Mouse (Mus musculus) heart, postnatal 0 days (tissue): Measurements from ENCODE around the gene Serpinb6b. TPM values are rescaled to one million over a fixed set of nuclear protein-coding genes. Genes with fewer than 3 reads are reported as not detected.
A peak's percentile ranks its signal among the peaks of the same experiment; 100 is the strongest.

Source experiments
- ATAC-seq: fragments of 200-750 bp; cut with Nextera tagmentation; 2 replicates; pipeline ENCODE4 v1.8.0; 2017; ENCODE audit warnings: low read depth, moderate number of reproducible peaks, moderate library complexity; ENCODE audit not compliant: insufficient read depth
- DNase-seq: peaks from one replicate; pipeline ENCODE4 v3.0.0-alpha.2; 2016; ENCODE audit warnings: low spot score
- H3K27ac ChIP-seq: fragments of 300-500 bp; sonication (generic); 2 replicates; pipeline ENCODE4 v1.5.1; 2014; ENCODE audit warnings: low read depth, mild to moderate bottlenecking
- H3K27me3 ChIP-seq: fragments of 300-500 bp; sonication (generic); 2 replicates; pipeline ENCODE4 v1.6.1; 2014; ENCODE audit warnings: low read length, mixed read lengths; ENCODE audit not compliant: control insufficient read depth, insufficient read depth
- H3K36me3 ChIP-seq: fragments of 300-500 bp; sonication (generic); replicated peaks from 2 replicates; pipeline ENCODE4 v1.6.1; 2014; ENCODE audit warnings: low read length, mixed read lengths; ENCODE audit not compliant: control insufficient read depth, insufficient read depth
- H3K4me1 ChIP-seq: fragments of 300-500 bp; sonication (generic); 2 replicates; pipeline ENCODE4 v1.6.1; 2014; ENCODE audit warnings: antibody characterized with exemption; ENCODE audit not compliant: control insufficient read depth, insufficient read depth
- H3K4me2 ChIP-seq: fragments of 300-500 bp; sonication (generic); 2 replicates; pipeline ENCODE4 v1.6.1; 2014; ENCODE audit warnings: low read depth, mild to moderate bottlenecking, low read length, moderate library complexity
- H3K4me3 ChIP-seq: fragments of 300-500 bp; sonication (generic); 2 replicates; pipeline ENCODE4 v1.5.1; 2014; ENCODE audit warnings: low read depth, low read length
- H3K9ac ChIP-seq: fragments of 300-500 bp; sonication (generic); replicated peaks from 2 replicates; pipeline ENCODE4 v1.6.1; 2014; ENCODE audit warnings: low read depth, low read length, mixed read lengths
- H3K9me3 ChIP-seq: fragments of 300-500 bp; sonication (generic); replicated peaks from 2 replicates; pipeline ENCODE4 v1.6.1; 2016; ENCODE audit warnings: low read length; ENCODE audit not compliant: control insufficient read depth
- CTCF ChIP-seq: IDR thresholded peaks from 2 replicates; pipeline ENCODE4 v1.5.1; 2016; ENCODE audit warnings: antibody characterized with exemption, control low read depth, low read depth
- EP300 ChIP-seq: IDR thresholded peaks from 2 replicates; pipeline ENCODE4 v1.6.1; 2016; ENCODE audit warnings: antibody characterized with exemption, low read depth
- WGBS: fragments of 180-500 bp; shearing (Covaris S2); extraction: QIAGEN DNeasy Blood & Tissue Kit; methylation state at CpG from one replicate; pipeline ENCODE4 v1.1.7; 2014; 5-methylcytosine and 5-hydroxymethylcytosine counted together
- polyA plus RNA-seq: library from polyadenylated mRNA; unstranded; fragments of >200 nt; fragmentation: Nextera tagmentation; extraction: Ambion mirVana; gene quantifications from 2 replicates; pipeline ENCODE4 v1.2.1, GENCODE M21; 2015
- total RNA-seq: library from RNA; depleted of rRNA; stranded (reverse); fragments of >200 nt; gene quantifications from 2 replicates; pipeline ENCODE4 v1.2.3, GENCODE M21; 2014; ENCODE audit warnings: low replicate concordance

The Serpinb6b gene
- total and polyA plus RNA-seq, 2 experiments from 2014 or later = 23.4 to 66.6 TPM

DNA sequence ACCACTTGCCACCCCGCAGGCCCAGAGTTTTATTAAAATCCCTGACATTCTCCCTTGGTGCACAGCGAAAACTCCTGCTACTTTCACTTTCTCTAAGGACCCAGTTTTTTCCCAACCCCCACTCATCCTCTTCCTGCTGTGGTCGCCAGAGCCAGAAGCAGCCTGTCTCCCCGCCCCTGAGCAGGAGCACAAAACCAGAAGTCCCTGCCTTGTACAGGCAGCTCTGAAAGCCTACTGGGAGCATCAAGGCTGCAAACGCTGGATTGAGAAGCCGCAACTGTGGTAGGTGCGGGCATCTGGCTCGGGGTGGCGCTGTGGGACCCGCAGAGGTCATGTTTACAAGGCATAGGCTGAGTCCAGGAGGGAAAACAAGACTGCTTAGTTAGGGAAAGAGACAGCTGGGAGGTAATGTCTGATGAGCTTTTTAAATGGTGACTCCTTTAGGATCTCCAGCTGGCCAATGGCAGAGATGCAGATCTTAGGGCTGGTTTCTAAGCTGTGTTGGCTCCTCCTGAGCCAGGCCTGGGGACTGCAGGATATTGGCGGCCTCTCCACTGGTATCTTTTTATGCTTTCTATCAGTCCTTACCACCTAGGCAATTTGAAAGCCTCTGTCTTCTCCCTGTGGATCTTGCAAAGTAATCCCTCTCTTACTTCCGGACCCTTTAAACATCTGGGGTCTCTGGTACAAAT lies 39.6 kb downstream of the Serpinb6b start:
- 9% methylated on average over 12 of the region's 12 CpGs for WGBS
- H3K9me3 ChIP-seq = no peaks in the 10 kb centered on the region
- H3K4me1 ChIP-seq = peaks cover 6% of the 10 kb centered on the region; the same call in 1 of the 2 replicates
- H3K4me3 ChIP-seq = peak overlapping the region; percentile 41
- peak overlapping the region; percentile 68 for H3K4me2 ChIP-seq
- peak; percentile 91 for ATAC-seq
- peak overlapping the region; percentile 89 for H3K27ac ChIP-seq
- peak overlapping the region; percentile 49 for H3K9ac ChIP-seq
- peaks cover 10% of the 10 kb centered on the region for H3K36me3 ChIP-seq
- TF ChIP-seq EP300 (no peak), CTCF (peak; percentile 72)
- H3K27me3 ChIP-seq = no peaks in the 10 kb centered on the region
- peak; percentile 90 for DNase-seq

DNA sequence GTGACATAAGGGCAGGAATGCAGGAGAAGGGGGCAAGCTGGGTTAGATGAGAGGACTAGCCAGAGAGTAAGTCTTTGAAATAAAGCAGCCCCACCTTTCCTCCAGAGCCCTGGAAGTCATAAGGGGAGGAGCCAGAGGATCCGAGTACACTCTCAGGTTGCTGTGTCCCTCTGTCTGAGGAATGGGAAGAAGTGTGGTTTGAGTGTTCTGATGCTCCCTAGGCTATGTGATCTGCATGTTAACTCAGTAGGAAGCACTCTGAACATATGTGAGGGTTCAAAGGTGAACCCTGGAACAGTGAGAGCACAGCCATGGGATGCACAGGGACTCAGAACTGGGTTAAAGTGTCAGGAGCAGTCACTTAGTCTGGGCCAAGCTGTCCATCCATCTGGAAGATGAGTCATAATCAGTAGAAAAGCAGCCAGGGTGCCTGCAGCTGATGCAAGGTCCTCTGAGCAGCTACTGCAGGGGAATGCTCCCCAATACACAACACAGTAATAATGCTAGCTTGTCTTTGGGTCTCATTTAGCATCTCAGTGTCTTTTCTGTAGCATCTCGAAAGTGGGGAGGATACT lies 40.6 kb downstream of the Serpinb6b start:
- H3K4me3 ChIP-seq = no peak overlapping the region

DNA sequence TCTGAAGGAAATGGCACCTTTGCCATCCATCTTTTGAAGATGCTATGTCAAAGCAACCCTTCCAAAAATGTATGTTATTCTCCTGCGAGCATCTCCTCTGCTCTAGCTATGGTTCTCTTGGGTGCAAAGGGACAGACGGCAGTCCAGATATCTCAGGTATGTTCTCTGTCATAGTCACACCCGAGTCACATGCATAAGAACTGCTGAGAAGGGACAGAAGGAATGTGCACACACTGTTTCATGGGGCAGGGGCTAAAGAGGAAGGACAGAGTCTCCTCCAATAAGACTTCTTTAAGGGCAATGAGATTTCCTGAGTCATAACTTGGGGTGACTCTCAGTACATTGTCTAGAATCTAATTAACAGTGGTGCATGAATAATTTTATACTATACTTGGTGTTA lies 41.5 kb downstream of the Serpinb6b start:
- H3K9ac ChIP-seq = no peak overlapping the region
- H3K4me3 ChIP-seq = no peak overlapping the region
- TF ChIP-seq EP300 (no peak), CTCF (no peak)
- peaks cover 6% of the 10 kb centered on the region; the same call in 1 of the 2 replicates for H3K4me1 ChIP-seq
- ATAC-seq = no peak
- no peak overlapping the region for H3K27ac ChIP-seq
- H3K4me2 ChIP-seq = no peak overlapping the region
- peaks cover 19% of the 10 kb centered on the region for H3K36me3 ChIP-seq
- H3K9me3 ChIP-seq = no peaks in the 10 kb centered on the region
- H3K27me3 ChIP-seq = no peaks in the 10 kb centered on the region
- no peak for DNase-seq
- 48% methylated on average over 3 of the region's 3 CpGs for WGBS

More for the DNA sequence above, 40.6 kb downstream of the Serpinb6b start:
- DNase-seq (no peak), ATAC-seq (no peak)
- WGBS = 63% methylated on average over 2 of the region's 2 CpGs
- Histone ChIP-seq H3K9me3 (no peaks in the 10 kb centered on the region), H3K4me1 (peaks cover 6% of the 10 kb centered on the region; the same call in 1 of the 2 replicates), H3K27ac (no peak overlapping the region), H3K27me3 (no peaks in the 10 kb centered on the region), H3K9ac (no peak overlapping the region), H3K4me2 (peak overlapping the region; percentile 68), H3K36me3 (peaks cover 16% of the 10 kb centered on the region)
- TF ChIP-seq CTCF (no peak), EP300 (no peak)

DNA sequence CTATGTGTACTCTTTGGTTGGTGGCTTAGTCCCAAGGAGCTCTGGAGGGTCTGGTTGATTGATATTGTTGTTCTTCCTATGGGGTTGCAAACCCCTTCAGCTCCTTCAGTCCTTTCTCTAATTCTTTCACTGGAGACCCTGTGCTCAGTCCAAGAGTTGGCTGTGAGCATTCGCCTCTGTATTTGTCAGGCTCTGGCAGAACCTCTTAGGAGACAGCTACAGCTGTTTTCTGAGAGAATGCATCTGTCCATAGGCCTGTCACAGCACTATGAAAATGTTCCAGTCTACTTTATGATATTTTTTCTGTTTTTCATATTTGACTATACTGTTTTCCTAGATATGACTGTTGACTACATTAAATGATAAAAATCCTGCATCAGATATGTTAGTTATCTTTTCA lies 47.4 kb downstream of the Serpinb6b start:
- WGBS = 69% methylated on average over 1 of the region's 1 CpGs
- H3K9me3 ChIP-seq = no peaks in the 10 kb centered on the region
- H3K4me3 ChIP-seq = no peak overlapping the region
- H3K4me1 ChIP-seq = no peaks in the 10 kb centered on the region
- no peaks in the 10 kb centered on the region for H3K27me3 ChIP-seq
- H3K9ac ChIP-seq = no peak overlapping the region
- no peak for DNase-seq
- H3K27ac ChIP-seq = no peak overlapping the region
- no peak for TF ChIP-seq CTCF
- no peak for ATAC-seq
- H3K36me3 ChIP-seq = peaks cover 27% of the 10 kb centered on the region
- H3K4me2 ChIP-seq = no peak overlapping the region

DNA sequence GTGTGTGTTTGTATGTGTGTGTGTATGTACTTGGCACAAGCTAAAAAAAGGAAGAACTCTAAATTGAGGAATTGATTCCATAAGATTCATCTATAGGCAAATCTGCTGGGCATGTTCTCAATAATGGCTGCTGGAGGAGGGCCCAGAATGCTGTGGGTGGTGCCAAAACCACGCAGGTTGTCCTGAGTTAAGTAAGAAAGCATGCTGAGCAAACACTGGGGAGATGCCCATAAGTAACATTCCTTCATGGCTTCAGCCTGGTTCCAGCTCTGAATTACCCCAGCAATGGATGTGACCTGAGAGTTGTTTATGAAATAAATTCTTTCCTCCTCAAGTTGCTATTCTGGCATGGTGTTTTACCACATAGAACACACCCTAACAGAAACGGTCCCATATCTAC lies 48.3 kb downstream of the Serpinb6b start:
- Histone ChIP-seq H3K27ac (no peak overlapping the region), H3K9ac (no peak overlapping the region), H3K27me3 (no peaks in the 10 kb centered on the region), H3K4me3 (no peak overlapping the region), H3K4me2 (no peak overlapping the region), H3K4me1 (no peaks in the 10 kb centered on the region), H3K9me3 (no peaks in the 10 kb centered on the region), H3K36me3 (peaks cover 27% of the 10 kb centered on the region)
- DNase-seq (no peak), ATAC-seq (no peak)
- 51% methylated on average over 2 of the region's 2 CpGs for WGBS
- no peak for TF ChIP-seq EP300
- TF ChIP-seq CTCF = no peak

DNA sequence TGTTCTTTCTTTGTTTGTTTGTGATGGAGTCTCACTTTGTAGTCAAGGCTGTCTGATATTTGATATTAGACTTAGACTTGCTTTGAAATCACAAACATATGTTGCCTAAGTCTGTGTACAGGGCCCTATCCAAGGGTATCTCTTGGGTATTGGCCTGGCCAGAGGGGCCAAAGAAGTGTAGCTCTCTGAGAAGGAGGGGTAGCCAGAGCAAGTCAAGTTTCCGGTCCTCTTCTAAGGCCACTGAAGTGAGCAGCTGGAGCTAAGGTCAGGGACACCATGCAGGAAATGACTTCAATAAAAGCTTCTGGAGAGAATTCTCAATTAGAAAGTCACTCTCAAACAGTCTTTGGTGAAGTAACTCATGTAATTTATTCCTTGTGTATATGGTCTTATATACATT lies 57.4 kb downstream of the Serpinb6b start:
- TF ChIP-seq EP300 (no peak), CTCF (no peak)
- 67% methylated on average over 1 of the region's 1 CpGs for WGBS
- H3K36me3 ChIP-seq = no peaks in the 10 kb centered on the region
- no peak overlapping the region for H3K4me2 ChIP-seq
- H3K4me3 ChIP-seq = no peak overlapping the region
- no peak overlapping the region for H3K27ac ChIP-seq
- no peaks in the 10 kb centered on the region for H3K9me3 ChIP-seq
- no peak overlapping the region for H3K9ac ChIP-seq
- ATAC-seq (no peak), DNase-seq (no peak)
- no peaks in the 10 kb centered on the region for H3K27me3 ChIP-seq
- no peaks in the 10 kb centered on the region for H3K4me1 ChIP-seq
